Mouse (Mus musculus) liver, adult (tissue): ENCODE measurements around the gene Scd3.

ENCODE experiments used
- GATA4 ChIP-seq: IDR thresholded peaks from 2 replicates; pipeline ENCODE4 v1.6.1; 2014; ENCODE audit warnings: mild to moderate bottlenecking, low read length; ENCODE audit not compliant: insufficient replicate concordance

Gene Scd3

GRCm38 (mm10) chr19:44203015-44203564 is at the start of gene Scd3:
Scd3 (plus strand) TSS chr19:44203269.
- TF ChIP-seq GATA4, result no peak

- no peak for TF ChIP-seq GATA4
Measured at GRCm38 (mm10) chr19:44153781-44154180, 49.3 kb upstream of the Scd3 start.

- no peak for TF ChIP-seq GATA4
Measured at GRCm38 (mm10) chr19:44157005-44157404, 46.1 kb upstream of the Scd3 start.

GRCm38 (mm10) chr19:44159386-44159785 is 43.7 kb upstream of the Scd3 start:
- TF ChIP-seq GATA4, result no peak

GRCm38 (mm10) chr19:44161515-44161914 is 41.6 kb upstream of the Scd3 start:
- no peak for TF ChIP-seq GATA4

- TF ChIP-seq GATA4, result no peak
Measured at GRCm38 (mm10) chr19:44174835-44175234, 28.2 kb upstream of the Scd3 start.

- TF ChIP-seq GATA4, result no peak
Measured at GRCm38 (mm10) chr19:44176741-44177140, 26.3 kb upstream of the Scd3 start.

- TF ChIP-seq GATA4, result no peak
Measured at GRCm38 (mm10) chr19:44180502-44180901, 22.6 kb upstream of the Scd3 start.

GRCm38 (mm10) chr19:44183968-44184367 is 19.1 kb upstream of the Scd3 start:
- TF ChIP-seq GATA4, result no peak

- TF ChIP-seq GATA4, result no peak
Measured at GRCm38 (mm10) chr19:44189056-44189455, 14.0 kb upstream of the Scd3 start.

GRCm38 (mm10) chr19:44192342-44192741 is 10.7 kb upstream of the Scd3 start, which contains the start of gene Pkd2l1:
Pkd2l1 (minus strand) TSS chr19:44192442.
- no peak for TF ChIP-seq GATA4

GRCm38 (mm10) chr19:44193906-44194305 is 9.2 kb upstream of the Scd3 start:
- TF ChIP-seq GATA4, result no peak

GRCm38 (mm10) chr19:44195138-44195537 is 7.9 kb upstream of the Scd3 start:
- TF ChIP-seq GATA4, result no peak

GRCm38 (mm10) chr19:44197053-44197852 is 5.8 kb upstream of the Scd3 start:
- no peak for TF ChIP-seq GATA4

GRCm38 (mm10) chr19:44198494-44198893 is 4.6 kb upstream of the Scd3 start:
- no peak for TF ChIP-seq GATA4

- TF ChIP-seq GATA4, result no peak
Measured at GRCm38 (mm10) chr19:44198964-44199363, 4.1 kb upstream of the Scd3 start.
